Comparison of ENCODE assay signal across 25 mouse cellular contexts in the genomic region with DNA sequence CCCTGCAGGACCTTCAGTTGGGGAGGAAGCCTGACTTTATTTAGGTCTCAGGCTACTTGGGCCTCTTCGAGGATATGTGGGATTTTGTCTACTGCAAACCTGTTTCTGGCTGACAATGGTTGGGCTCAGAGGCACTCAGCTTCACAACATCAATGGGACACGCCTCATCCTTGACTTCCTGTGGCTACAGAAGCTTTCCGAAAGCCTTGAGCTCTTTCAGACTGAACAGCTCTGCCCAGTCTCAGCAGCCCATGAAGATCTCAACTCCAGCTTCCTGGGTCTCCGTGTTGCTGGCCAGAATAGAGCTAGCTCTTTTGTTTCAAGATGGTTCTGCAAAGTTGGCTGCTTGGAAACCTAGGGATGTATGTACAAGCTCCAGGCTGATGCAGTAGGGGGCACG. TPM values are rescaled to one million over a fixed set of nuclear protein-coding genes. Genes with fewer than 3 reads are reported as not detected.
DNase-seq lines count a peak whose midpoint lies in the region; ATAC-seq lines count a peak whose summit lies in the region.
"Had no signal": no experiment of that assay in that cellular context is flagged by ENCODE, and none has a peak within 500 bp of the region (broad histone marks: within the 10 kb centered on the region; RNA-seq: fewer than 3 reads in every experiment).

No protein-coding gene starts in this region.

- H3K9ac ChIP-seq in midbrain, embryonic 14.5 days (replicated peaks; ENCODE audit: low read length), result no peak overlapping the region
- H3K9ac ChIP-seq: embryonic facial prominence, embryonic 13.5 days; forebrain, embryonic 12.5 days; hindbrain, embryonic 12.5 days had no signal

- H3K27me3 ChIP-seq in midbrain, embryonic 14.5 days (ENCODE audit: control insufficient read depth, insufficient read depth, low read length), result no peaks in the 10 kb centered on the region
- H3K27me3 ChIP-seq: embryonic facial prominence, embryonic 13.5 days; forebrain, embryonic 12.5 days; hindbrain, embryonic 12.5 days; Patski had no signal

- peak; percentile 23 for DNase-seq in thymus, postnatal 14 days
- no peak for DNase-seq in thymus, adult 18-20 months
- DNase-seq in induced T-regulatory cell, adult 2 months (ENCODE audit: low read depth), result peak; percentile 51
- DNase-seq in thymus, postnatal 4 days, result peak; percentile 33
- no peak for DNase-seq in adrenal gland, postnatal 14 days
- no peak for DNase-seq in midbrain, embryonic 14.5 days
- DNase-seq: adrenal gland, postnatal 25 days; cerebellum, adult 18-20 months; cerebellum, adult 9-11 months; cerebellum, postnatal 36 days; gastrocnemius, adult 2 months; gastrocnemius, postnatal 25 days; heart, postnatal 10 days; heart, postnatal 4 days had no signal

- no peak overlapping the region for H3K4me2 ChIP-seq in midbrain, embryonic 14.5 days (ENCODE audit: low read length)
- H3K4me2 ChIP-seq: embryonic facial prominence, embryonic 13.5 days; forebrain, embryonic 12.5 days; hindbrain, embryonic 12.5 days had no signal

- WGBS in midbrain, embryonic 14.5 days, result 85% methylated on average over 5 of the region's 5 CpGs

- H3K9me3 ChIP-seq in midbrain, embryonic 14.5 days (ENCODE audit: control insufficient read depth, low read length), result no peaks in the 10 kb centered on the region
- H3K9me3 ChIP-seq: embryonic facial prominence, embryonic 13.5 days; forebrain, embryonic 12.5 days; heart, embryonic 10.5 days; hindbrain, embryonic 12.5 days had no signal

- no peak overlapping the region for H3K4me3 ChIP-seq in midbrain, embryonic 14.5 days (replicated peaks; ENCODE audit: low read depth, low read length)
- H3K4me3 ChIP-seq: embryonic facial prominence, embryonic 13.5 days; forebrain, embryonic 12.5 days; gastrocnemius, adult 2 months; heart, embryonic 10.5 days; hindbrain, embryonic 12.5 days had no signal

- no peak overlapping the region for H3K27ac ChIP-seq in midbrain, embryonic 14.5 days (replicated peaks; ENCODE audit: low read depth, low read length)
- H3K27ac ChIP-seq: embryonic facial prominence, embryonic 13.5 days; forebrain, embryonic 12.5 days; gastrocnemius, adult 2 months; heart, embryonic 10.5 days; hindbrain, embryonic 12.5 days had no signal

- peak; percentile 33 for ATAC-seq in CD4-positive, CD25-positive, alpha-beta regulatory T cell, adult 4 months
- no peak for ATAC-seq in midbrain, embryonic 14.5 days (ENCODE audit: low FRiP score, low TSS enrichment)
- ATAC-seq: forebrain, embryonic 16.5 days; hindbrain, embryonic 16.5 days; Patski had no signal

- no peaks in the 10 kb centered on the region for H3K4me1 ChIP-seq in midbrain, embryonic 14.5 days (ENCODE audit: control insufficient read depth, insufficient read depth, low read length)
- H3K4me1 ChIP-seq: embryonic facial prominence, embryonic 13.5 days; forebrain, embryonic 12.5 days; heart, embryonic 10.5 days; hindbrain, embryonic 12.5 days had no signal

- H3K36me3 ChIP-seq in midbrain, embryonic 14.5 days (ENCODE audit: control insufficient read depth, insufficient read depth, low read length), result no peaks in the 10 kb centered on the region
- H3K36me3 ChIP-seq: embryonic facial prominence, embryonic 13.5 days; forebrain, embryonic 12.5 days; heart, embryonic 10.5 days; hindbrain, embryonic 12.5 days had no signal

RNA-seq across cellular contexts. Expression of gene Icosl, which starts 9.2 kb away (rescaled TPM):
- 10 to 100 TPM in 1 of 2 experiments, 1 to 10 TPM in 1; 8.8 to 19.3 TPM for polyA plus RNA-seq in CD4-positive, CD25-positive, alpha-beta regulatory T cell, adult 4 months (2017; shearing (Covaris generic))
- total RNA-seq in adrenal gland, postnatal 14 days (2021), result 9.8 and 19.8 TPM in 2 replicates
- polyA plus RNA-seq in midbrain, embryonic 14.5 days (2014; fragmentation: Nextera tagmentation; extraction: Ambion mirVana), result 0.50 and 0.71 TPM in 2 replicates
- total RNA-seq: MEL had no signal

RNA-seq across cellular contexts. Expression of gene Aire, which starts 34.9 kb away (rescaled TPM):
- under 1 TPM in 1 of 2 experiments, not detected in 1; 0.33 TPM for polyA plus RNA-seq in CD4-positive, CD25-positive, alpha-beta regulatory T cell, adult 4 months (2017; shearing (Covaris generic))
- total RNA-seq in adrenal gland, postnatal 14 days (2021), result not detected in 2 replicates
- polyA plus RNA-seq in midbrain, embryonic 14.5 days (2014; fragmentation: Nextera tagmentation; extraction: Ambion mirVana), result 0.09 TPM in 1 of 2 replicates, not detected in the other
- total RNA-seq: adrenal gland, adult 18-20 months; adrenal gland, postnatal 25 days; gastrocnemius, adult 2 months; gastrocnemius, postnatal 25 days; heart, postnatal 10 days; heart, postnatal 4 days; MEL had no signal

RNA-seq across cellular contexts. Expression of gene Dnmt3l, which starts 36.5 kb away (rescaled TPM):
- polyA plus RNA-seq in CD4-positive, CD25-positive, alpha-beta regulatory T cell, adult 4 months (2017; shearing (Covaris generic)), result not detected
- total RNA-seq in adrenal gland, postnatal 14 days (2021), result 7.2 and 8.4 TPM in 2 replicates
- polyA plus RNA-seq in midbrain, embryonic 14.5 days (2014; fragmentation: Nextera tagmentation; extraction: Ambion mirVana), result not detected in 2 replicates
- total RNA-seq: gastrocnemius, adult 2 months; gastrocnemius, postnatal 25 days; heart, postnatal 10 days; heart, postnatal 4 days; MEL had no signal
- polyA plus RNA-seq: forebrain, embryonic 12.5 days; forebrain, embryonic 16.5 days; heart, embryonic 10.5 days; heart, embryonic 14.5 days; hindbrain, embryonic 16.5 days had no signal

Comparison
In these comparisons a context has a peak if more than half of its experiments do, and no peak if none do; other contexts are left out.
1. DNase-seq: peak in thymus, postnatal 14 days (single experiment), induced T-regulatory cell, adult 2 months (single experiment) and thymus, postnatal 4 days (single experiment); none in thymus, adult 18-20 months (0 of 2), adrenal gland, postnatal 14 days (single experiment) and midbrain, embryonic 14.5 days (single experiment).